Mouse (Mus musculus) erythroblast, embryonic 14.5 days (primary cell): Measurements from ENCODE around the gene Itpka. TPM values are rescaled to one million over a fixed set of nuclear protein-coding genes. Genes with fewer than 3 reads are reported as not detected.
"Not testable (repeated sequence)": the region's sequence is repeated elsewhere in the genome, so short reads cannot be mapped to it uniquely, and the experiment has no call there.

Experiments used
- H3K27me3 ChIP-seq: 2 replicates; pipeline ENCODE4 v1.6.1; 2012; ENCODE audit warnings: inconsistent platforms; ENCODE audit not compliant: control insufficient read depth
- H3K36me3 ChIP-seq: 2 replicates; pipeline ENCODE4 v1.6.1; 2012; ENCODE audit warnings: mild to moderate bottlenecking, inconsistent platforms; ENCODE audit not compliant: control insufficient read depth
- H3K4me1 ChIP-seq: 2 replicates; pipeline ENCODE4 v1.6.1; 2012; ENCODE audit warnings: inconsistent platforms; ENCODE audit not compliant: control insufficient read depth
- H3K4me3 ChIP-seq: replicated peaks from 2 replicates; pipeline ENCODE3; 2012; ENCODE audit warnings: moderate library complexity, mild to moderate bottlenecking, inconsistent platforms
- H3K9me3 ChIP-seq: 2 replicates; pipeline ENCODE4 v1.6.1; 2012; ENCODE audit warnings: low read length, inconsistent platforms, mixed read lengths; ENCODE audit not compliant: control insufficient read depth
- GATA1 ChIP-seq: IDR thresholded peaks from 2 replicates; pipeline ENCODE4 v1.6.1; 2012; ENCODE audit warnings: low read length, inconsistent platforms, mixed read lengths
- TAL1 ChIP-seq: IDR thresholded peaks from 3 replicates; pipeline ENCODE4 v1.6.1; 2012; ENCODE audit warnings: low read length, inconsistent platforms, mixed read lengths
- polyA plus RNA-seq: library from polyadenylated mRNA; stranded (reverse); fragments of >175 nt; gene quantifications from 2 replicates; pipeline ENCODE4 v1.2.3, GENCODE M21; 2012

The Itpka gene
- 0.05 and 0.06 TPM in 2 replicates for polyA plus RNA-seq

DNA sequence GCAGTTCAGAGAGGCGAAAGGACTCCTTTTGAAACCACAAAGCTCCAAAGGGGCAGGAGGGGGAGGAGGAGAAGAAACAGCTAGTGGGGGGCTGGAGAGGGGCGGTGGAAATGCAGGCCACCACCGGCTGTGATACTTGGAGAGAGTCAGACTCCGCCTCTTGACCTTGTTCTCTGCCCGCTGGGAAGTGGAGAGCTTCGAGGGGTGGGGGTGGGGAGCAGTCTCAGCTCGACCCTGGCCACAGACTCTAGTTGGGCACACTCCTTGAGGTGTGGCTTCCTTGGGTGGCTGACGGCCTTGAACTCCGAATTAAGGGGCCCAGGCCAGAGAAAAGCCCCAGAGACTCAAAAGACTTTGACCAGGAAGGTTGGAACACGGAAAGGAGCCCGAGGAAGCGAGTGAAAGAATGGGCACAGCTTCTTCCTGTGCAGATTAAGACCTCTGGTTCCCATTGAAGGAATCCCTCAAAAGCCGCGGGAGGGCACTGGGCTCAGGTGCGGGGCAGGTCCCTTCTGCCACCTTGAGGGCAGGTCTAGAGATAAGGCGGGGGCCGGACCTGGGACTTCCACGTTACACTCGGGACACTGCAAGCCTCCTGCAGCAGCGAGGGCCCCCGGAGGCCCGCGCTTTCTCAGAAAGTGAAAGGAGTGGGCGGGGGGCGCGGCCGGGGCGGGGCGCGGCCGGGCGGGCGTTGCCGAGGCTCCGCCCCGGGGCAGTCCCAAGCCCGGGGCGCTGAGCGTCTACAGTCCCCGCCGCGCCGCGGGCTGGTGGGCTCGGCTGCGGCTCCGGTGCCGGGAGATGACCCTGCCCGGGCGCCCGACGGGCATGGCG lies at the start of gene Itpka:
Gene Itpka (plus strand): TSS at position 757 of the 831 bp plus-strand sequence.
- Histone ChIP-seq H3K27me3 (peaks cover 84% of the 10 kb centered on the region), H3K9me3 (no peaks in the 10 kb centered on the region; the same call in 1 of the 2 replicates), H3K4me3 (peak within 1 kb of the TSS; percentile 77), H3K4me1 (peaks cover 41% of the 10 kb centered on the region), H3K36me3 (no peaks in the 10 kb centered on the region)
- TF ChIP-seq TAL1: no peak
- TF ChIP-seq GATA1: no peak

DNA sequence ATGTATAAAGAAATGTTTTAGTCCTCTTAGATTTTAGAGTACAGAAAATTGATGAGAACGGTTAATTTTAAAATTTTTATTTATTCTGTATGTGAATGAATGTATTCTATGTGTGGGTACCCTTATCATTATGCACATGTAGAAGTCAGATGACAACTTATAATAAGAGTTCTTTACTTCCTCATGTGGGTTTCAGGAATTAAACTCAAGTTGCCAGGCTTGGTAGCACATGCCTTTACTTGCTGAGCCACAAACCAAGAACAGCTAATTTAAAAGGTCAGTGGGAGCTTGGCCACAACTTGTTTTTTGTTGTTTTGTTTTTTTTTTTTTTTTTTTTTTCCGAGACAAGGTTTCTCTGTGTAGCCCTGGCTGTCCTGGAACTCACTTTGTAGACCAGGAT lies 47.3 kb upstream of the Itpka start:
- H3K4me3 ChIP-seq: no peak overlapping the region
- H3K4me1 ChIP-seq: peaks cover 1% of the 10 kb centered on the region; the same call in 1 of the 2 replicates
- no peaks in the 10 kb centered on the region for H3K27me3 ChIP-seq
- peaks cover 28% of the 10 kb centered on the region for H3K36me3 ChIP-seq
- TF ChIP-seq TAL1 (no peak), GATA1 (no peak)
- no peaks in the 10 kb centered on the region for H3K9me3 ChIP-seq

- H3K4me1 ChIP-seq: peaks cover 1% of the 10 kb centered on the region; the same call in 1 of the 2 replicates
- H3K27me3 ChIP-seq: no peaks in the 10 kb centered on the region
- H3K36me3 ChIP-seq: peaks cover 28% of the 10 kb centered on the region
- no peaks in the 10 kb centered on the region for H3K9me3 ChIP-seq
- TF ChIP-seq GATA1 (no peak), TAL1 (no peak)
- H3K4me3 ChIP-seq: no peak overlapping the region
These were observed 46.0 kb upstream of the Itpka start for GRCm38 (mm10) chr2:119696111-119696510.

- Histone ChIP-seq H3K27me3 (no peaks in the 10 kb centered on the region), H3K36me3 (peaks cover 23% of the 10 kb centered on the region), H3K9me3 (no peaks in the 10 kb centered on the region), H3K4me1 (no peaks in the 10 kb centered on the region), H3K4me3 (no peak overlapping the region)
- TF ChIP-seq TAL1: no peak
- TF ChIP-seq GATA1: no peak
These were observed 43.7 kb upstream of the Itpka start for GRCm38 (mm10) chr2:119698472-119698871.

- Histone ChIP-seq H3K27me3 (no peaks in the 10 kb centered on the region), H3K4me3 (no peak overlapping the region), H3K4me1 (no peaks in the 10 kb centered on the region), H3K36me3 (peaks cover 25% of the 10 kb centered on the region), H3K9me3 (no peaks in the 10 kb centered on the region)
- TF ChIP-seq GATA1: no peak
- TF ChIP-seq TAL1: no peak
These were observed 42.2 kb upstream of the Itpka start for GRCm38 (mm10) chr2:119699962-119700361.

GRCm38 (mm10) chr2:119703171-119703570 lies 39.0 kb upstream of the Itpka start:
- Histone ChIP-seq H3K4me1 (no peaks in the 10 kb centered on the region), H3K27me3 (no peaks in the 10 kb centered on the region), H3K9me3 (no peaks in the 10 kb centered on the region), H3K36me3 (peaks cover 46% of the 10 kb centered on the region), H3K4me3 (no peak overlapping the region)
- TF ChIP-seq TAL1 (no peak), GATA1 (no peak)

GRCm38 (mm10) chr2:119707676-119708075 lies 34.5 kb upstream of the Itpka start:
- H3K4me3 ChIP-seq: no peak overlapping the region
- TF ChIP-seq TAL1 (no peak), GATA1 (no peak)
- no peaks in the 10 kb centered on the region for H3K27me3 ChIP-seq
- H3K36me3 ChIP-seq: peaks cover 66% of the 10 kb centered on the region
- no peaks in the 10 kb centered on the region for H3K9me3 ChIP-seq
- H3K4me1 ChIP-seq: no peaks in the 10 kb centered on the region

- Histone ChIP-seq H3K9me3 (no peaks in the 10 kb centered on the region), H3K36me3 (peaks cover 69% of the 10 kb centered on the region), H3K4me3 (no peak overlapping the region), H3K4me1 (no peaks in the 10 kb centered on the region), H3K27me3 (no peaks in the 10 kb centered on the region)
- TF ChIP-seq GATA1 (no peak), TAL1 (no peak)
These were observed 32.1 kb upstream of the Itpka start for GRCm38 (mm10) chr2:119710011-119710410.

- H3K4me1 ChIP-seq, H3K4me3 ChIP-seq, H3K27me3 ChIP-seq, H3K9me3 ChIP-seq: not testable (repeated sequence)
- peaks cover 77% of the 10 kb centered on the region for H3K36me3 ChIP-seq
These were observed 26.3 kb upstream of the Itpka start for GRCm38 (mm10) chr2:119715868-119716267.
